Mouse (Mus musculus): Measurements from ENCODE around the gene Atg16l2. TPM values are rescaled to one million over a fixed set of nuclear protein-coding genes. Genes with fewer than 3 reads are reported as not detected.

Atg16l2 gene
- polyA plus RNA-seq, 1 experiment from 2014 or later = 18.8 TPM

DNA sequence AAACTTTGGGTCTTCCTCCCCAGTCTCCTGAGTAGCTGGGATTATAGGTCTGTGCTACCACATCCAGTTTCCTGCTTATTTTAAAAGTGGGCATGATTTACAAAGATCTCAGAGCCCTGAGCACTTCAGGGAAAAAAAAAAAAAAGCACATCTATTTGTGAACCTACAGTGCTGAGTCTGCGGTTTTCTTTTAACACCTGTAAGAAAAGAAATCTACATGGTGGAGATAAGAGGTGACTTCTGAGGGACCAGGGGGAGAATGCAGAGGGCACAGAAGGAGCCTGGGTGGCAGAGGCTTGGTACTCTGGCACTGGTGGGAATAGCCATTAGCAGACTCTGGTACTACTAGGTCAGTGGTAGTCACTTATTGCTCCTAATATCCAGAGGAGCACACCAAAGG lies 17.7 kb upstream of the Atg16l2 start:
- Histone ChIP-seq H3K4me2 (no peak overlapping the region), H3K36me3 (replicated peaks) (no peaks in the 10 kb centered on the region), H3K27ac (no peak overlapping the region), H3K27me3 (peaks cover 50% of the 10 kb centered on the region), H3K9ac (no peak overlapping the region), H3K4me1 (peaks cover 22% of the 10 kb centered on the region), H3K9me3 (no peaks in the 10 kb centered on the region), H3K4me3 (replicated peaks) (no peak overlapping the region)
- no peak for ATAC-seq (ENCODE audit: low FRiP score)
- WGBS = 96% methylated on average over 1 of the region's 1 CpGs

DNA sequence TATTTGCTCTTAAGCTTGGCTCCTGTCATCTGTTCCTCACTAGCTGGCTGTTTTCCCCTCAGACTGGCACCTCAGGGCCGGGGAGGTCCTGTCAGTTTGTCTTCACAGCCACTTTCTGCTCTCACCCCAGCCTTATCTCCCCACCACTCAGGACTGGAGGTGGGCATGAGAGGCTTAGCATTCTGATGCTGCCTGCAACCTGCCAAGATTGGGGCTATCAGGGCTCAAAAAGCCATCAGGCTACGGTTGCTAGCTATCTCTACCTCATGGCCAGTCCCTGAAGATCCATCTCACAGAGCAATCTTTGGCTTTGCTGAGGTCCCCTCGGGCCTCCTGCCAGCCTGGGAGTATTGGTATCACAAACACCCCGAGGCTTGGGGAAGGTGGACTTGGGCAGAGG lies 16.8 kb upstream of the Atg16l2 start:
- no peaks in the 10 kb centered on the region for H3K36me3 ChIP-seq (replicated peaks)
- H3K4me2 ChIP-seq = no peak overlapping the region
- 66% methylated on average over 4 of the region's 4 CpGs for whole genome bisulfite sequencing
- H3K9ac ChIP-seq = no peak overlapping the region
- ATAC-seq (ENCODE audit: low FRiP score) = no peak
- H3K27me3 ChIP-seq = peaks cover 46% of the 10 kb centered on the region
- H3K4me3 ChIP-seq (replicated peaks) = no peak overlapping the region
- no peaks in the 10 kb centered on the region for H3K9me3 ChIP-seq
- no peak overlapping the region for H3K27ac ChIP-seq
- H3K4me1 ChIP-seq = peaks cover 22% of the 10 kb centered on the region

DNA sequence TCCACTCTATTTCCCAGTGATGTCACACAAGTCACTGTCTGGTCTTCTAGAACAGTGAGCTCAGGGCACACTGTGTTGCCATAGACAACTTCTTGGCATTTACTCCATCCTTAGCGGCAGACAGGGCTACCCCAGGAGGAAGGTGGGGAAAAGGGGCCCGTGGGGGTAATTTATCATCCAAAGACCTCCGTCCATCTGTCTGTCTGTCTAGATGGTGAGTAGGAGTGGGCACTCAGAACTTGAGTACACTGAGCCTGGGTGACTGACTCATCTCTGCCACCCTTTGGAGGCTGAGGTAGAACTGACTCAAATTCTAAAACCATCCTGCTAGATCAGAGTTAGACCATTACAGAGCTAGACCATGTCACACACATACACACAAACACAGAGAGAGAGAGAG lies 15.0 kb upstream of the Atg16l2 start, which contains the start of gene Stard10:
TSS of gene Stard10 (plus strand) at position 73 of the 400 bp plus-strand sequence.
- 82% methylated on average over 3 of the region's 3 CpGs for WGBS
- peaks cover 13% of the 10 kb centered on the region for H3K4me1 ChIP-seq
- no peak within 1 kb of the TSS for H3K27ac ChIP-seq
- no peaks in the 10 kb centered on the region for H3K36me3 ChIP-seq (replicated peaks)
- no peak for ATAC-seq (ENCODE audit: low FRiP score)
- peaks cover 31% of the 10 kb centered on the region for H3K27me3 ChIP-seq
- no peak within 1 kb of the TSS for H3K4me2 ChIP-seq
- no peak within 1 kb of the TSS for H3K9ac ChIP-seq
- no peaks in the 10 kb centered on the region for H3K9me3 ChIP-seq
- H3K4me3 ChIP-seq (replicated peaks) = no peak within 1 kb of the TSS

DNA sequence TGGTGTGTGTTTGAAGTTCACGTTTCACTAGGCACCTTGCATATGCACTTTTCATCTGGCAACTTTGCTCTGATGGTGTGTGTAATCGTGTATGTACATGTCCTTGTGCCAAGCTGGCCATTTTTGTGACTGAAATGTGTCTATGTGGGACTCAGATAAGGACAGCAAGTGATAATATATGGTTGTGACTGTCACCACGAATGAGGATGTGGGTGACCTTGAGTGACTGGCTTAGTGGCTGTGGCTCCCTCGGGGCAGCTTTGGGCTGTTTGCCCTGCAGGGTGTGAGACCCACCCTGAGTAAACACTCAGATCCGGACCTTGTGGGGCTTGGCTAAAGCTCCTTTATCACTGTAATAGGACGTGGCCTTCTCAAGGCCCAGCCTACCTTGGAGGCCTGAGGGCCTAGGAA lies 14.5 kb upstream of the Atg16l2 start:
- WGBS = 77% methylated on average over 6 of the region's 6 CpGs

DNA sequence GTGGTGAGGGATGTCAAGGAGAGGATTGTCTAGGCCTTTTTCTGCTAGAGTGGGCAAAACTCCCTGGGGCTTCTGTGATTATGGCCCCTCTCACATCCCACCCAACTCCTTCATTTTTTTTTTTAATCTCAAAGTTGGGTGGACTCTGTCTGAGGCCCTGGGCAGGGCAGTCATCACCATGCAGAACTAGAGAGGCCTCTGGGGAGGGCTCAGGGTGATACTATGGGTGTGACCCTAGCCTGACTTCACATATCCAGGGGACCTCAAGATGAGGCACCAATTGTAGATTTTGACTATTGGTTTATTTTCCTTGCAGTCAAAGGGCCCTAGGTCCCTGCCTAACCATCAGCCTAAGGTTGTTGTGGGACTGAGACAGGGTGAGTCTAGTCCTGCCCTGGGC lies 13.6 kb upstream of the Atg16l2 start:
- H3K4me3 ChIP-seq (replicated peaks) = no peak overlapping the region
- H3K9me3 ChIP-seq = no peaks in the 10 kb centered on the region
- no peaks in the 10 kb centered on the region for H3K36me3 ChIP-seq (replicated peaks)
- H3K4me2 ChIP-seq = no peak overlapping the region
- H3K9ac ChIP-seq = no peak overlapping the region
- H3K27ac ChIP-seq = no peak overlapping the region
- H3K4me1 ChIP-seq = peaks cover 6% of the 10 kb centered on the region; the same call in 1 of the 2 replicates
- H3K27me3 ChIP-seq = peaks cover 23% of the 10 kb centered on the region
- ATAC-seq (ENCODE audit: low FRiP score) = no peak

More for the DNA sequence above, 14.5 kb upstream of the Atg16l2 start:
- no peaks in the 10 kb centered on the region for H3K36me3 ChIP-seq (replicated peaks)
- ATAC-seq (ENCODE audit: low FRiP score) = no peak
- no peak overlapping the region for H3K9ac ChIP-seq
- no peak overlapping the region for H3K4me3 ChIP-seq (replicated peaks)
- H3K9me3 ChIP-seq = no peaks in the 10 kb centered on the region
- peaks cover 10% of the 10 kb centered on the region for H3K4me1 ChIP-seq
- peaks cover 27% of the 10 kb centered on the region for H3K27me3 ChIP-seq
- no peak overlapping the region for H3K27ac ChIP-seq
- H3K4me2 ChIP-seq = no peak overlapping the region

DNA sequence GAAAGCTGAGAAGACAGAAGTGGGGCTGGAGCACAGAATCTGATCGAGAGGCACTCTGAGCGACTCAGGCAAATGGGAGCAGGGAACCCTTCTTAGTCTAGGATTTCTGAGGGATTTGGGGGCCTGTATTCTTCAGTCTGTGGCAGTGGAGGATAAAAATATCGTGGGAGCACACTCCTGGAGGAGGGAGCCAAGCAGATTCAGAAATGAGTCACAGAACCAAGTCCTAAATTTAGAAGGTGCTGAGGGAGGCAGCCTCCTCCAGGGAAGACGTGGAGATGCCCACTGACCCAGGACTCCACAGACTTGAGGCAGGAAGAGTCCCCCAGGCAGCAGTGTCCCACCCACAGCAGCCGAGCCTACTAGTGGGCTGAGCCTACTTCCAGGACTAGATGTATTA lies 12.3 kb upstream of the Atg16l2 start:
- Histone ChIP-seq H3K27ac (no peak overlapping the region), H3K4me1 (no peaks in the 10 kb centered on the region), H3K27me3 (peaks cover 11% of the 10 kb centered on the region; the same call in 1 of the 2 replicates), H3K36me3 (replicated peaks) (no peaks in the 10 kb centered on the region), H3K4me3 (replicated peaks) (no peak overlapping the region), H3K9me3 (no peaks in the 10 kb centered on the region), H3K9ac (no peak overlapping the region), H3K4me2 (no peak overlapping the region)
- ATAC-seq (ENCODE audit: low FRiP score) = no peak
- WGBS = 71% methylated on average over 5 of the region's 5 CpGs

DNA sequence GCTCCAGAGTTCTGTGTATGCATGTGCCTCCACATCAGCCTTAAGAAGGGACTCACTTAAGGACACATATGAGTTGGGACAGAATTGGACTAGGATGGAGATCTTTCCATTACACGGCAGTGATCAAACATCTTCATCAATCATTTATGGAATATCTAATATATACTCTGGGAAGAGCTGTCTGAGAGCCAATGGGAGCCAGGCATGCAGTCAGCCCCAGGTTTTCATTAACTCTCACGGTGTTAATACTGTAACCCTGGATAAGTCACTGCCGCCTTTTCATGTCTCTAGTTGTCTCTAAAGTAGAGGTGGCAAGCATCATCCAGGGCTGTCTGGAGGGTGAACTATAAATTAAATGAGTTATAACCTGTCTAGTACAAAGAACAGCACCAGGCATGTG lies 11.0 kb upstream of the Atg16l2 start:
- Histone ChIP-seq H3K36me3 (replicated peaks) (no peaks in the 10 kb centered on the region), H3K27me3 (no peaks in the 10 kb centered on the region), H3K4me1 (no peaks in the 10 kb centered on the region), H3K4me3 (replicated peaks) (no peak overlapping the region), H3K9me3 (no peaks in the 10 kb centered on the region), H3K4me2 (no peak overlapping the region), H3K27ac (no peak overlapping the region), H3K9ac (no peak overlapping the region)
- no peak for ATAC-seq (ENCODE audit: low FRiP score)
- 84% methylated on average over 3 of the region's 3 CpGs for WGBS

DNA sequence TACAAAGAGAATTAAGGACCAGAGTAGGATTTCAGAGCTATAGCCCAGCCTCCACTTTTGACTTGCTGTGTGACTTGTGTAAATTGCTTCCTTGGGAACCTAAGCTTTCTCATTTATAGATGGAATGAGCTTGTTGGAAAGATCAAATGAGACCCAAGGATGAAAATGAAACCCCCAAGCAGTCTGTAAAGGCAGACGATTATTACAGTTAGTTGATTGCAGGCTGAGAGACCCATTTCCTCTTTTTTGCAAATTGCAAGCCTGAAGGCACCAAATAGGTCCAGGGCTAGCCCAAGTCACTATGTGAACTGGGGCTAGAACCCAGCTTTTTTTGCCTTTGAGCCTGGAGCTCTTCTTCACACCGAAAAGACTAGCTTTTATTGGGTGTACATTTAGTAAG lies 9.0 kb upstream of the Atg16l2 start:
- Histone ChIP-seq H3K27ac (0 out of 2 replicates have a peak overlapping the region, but pooled peaks have one; percentile 37), H3K9ac (0 out of 2 replicates have a peak overlapping the region, but pooled peaks have one; percentile 9)
- 51% methylated on average over 2 of the region's 2 CpGs for WGBS

DNA sequence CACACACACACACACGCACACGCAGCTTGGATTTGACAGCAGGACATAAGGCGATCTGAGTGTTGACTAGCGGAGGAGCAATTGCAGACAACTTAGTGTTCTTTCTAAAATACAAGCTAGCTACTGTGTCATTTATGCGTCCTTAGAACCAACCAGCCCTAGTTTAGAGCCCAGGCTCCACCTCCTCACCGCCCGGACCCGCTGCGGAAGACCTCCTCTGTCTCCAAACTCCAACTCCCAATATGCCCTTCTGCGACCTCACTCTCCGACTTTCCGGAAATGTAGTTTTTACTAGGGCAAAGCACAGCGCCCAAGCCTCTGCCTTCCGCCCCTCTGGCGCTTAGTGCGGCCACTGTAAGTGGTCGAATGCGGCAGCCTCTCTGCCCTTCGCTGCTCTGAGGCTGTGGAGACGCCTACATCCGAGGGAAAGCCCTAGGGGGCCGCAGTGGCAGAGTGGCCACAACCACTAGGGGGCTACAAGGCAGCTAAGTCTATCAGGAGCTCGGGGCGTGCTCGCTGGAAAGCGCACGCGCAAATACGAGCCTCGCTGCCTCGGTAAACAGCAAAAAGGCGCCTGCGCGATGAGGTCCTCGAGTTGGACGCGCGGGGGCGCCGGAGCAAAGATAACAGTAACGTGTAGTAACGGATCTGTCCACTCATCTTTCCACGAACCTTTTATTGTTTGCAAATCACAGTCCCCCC lies 8.4 kb upstream of the Atg16l2 start:
- WGBS = under 1% methylated on average over 43 of the region's 43 CpGs

More for the DNA sequence above, 9.0 kb upstream of the Atg16l2 start:
- no peaks in the 10 kb centered on the region for H3K27me3 ChIP-seq
- peak overlapping the region; percentile 59; the same call in 1 of the 2 replicates for H3K4me3 ChIP-seq (replicated peaks)
- no peak for ATAC-seq (ENCODE audit: low FRiP score)
- H3K4me2 ChIP-seq = peak overlapping the region; percentile 59
- H3K36me3 ChIP-seq (replicated peaks) = no peaks in the 10 kb centered on the region
- no peaks in the 10 kb centered on the region for H3K9me3 ChIP-seq
- H3K4me1 ChIP-seq = no peaks in the 10 kb centered on the region

DNA sequence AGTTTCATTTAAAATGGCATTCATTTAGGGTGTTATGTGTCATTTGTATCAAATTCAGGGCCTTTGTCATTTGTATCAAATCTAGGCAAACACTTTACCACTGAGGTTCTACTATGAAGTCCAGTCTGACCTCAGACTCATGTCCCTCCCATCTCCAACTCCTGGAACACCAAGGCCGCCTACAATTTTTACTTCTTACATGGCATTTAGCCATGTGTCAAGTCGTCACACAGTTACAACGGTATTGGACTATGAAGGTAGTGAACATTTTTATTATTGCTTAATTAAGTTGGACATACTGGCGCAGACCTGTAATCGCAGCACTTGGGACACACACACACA lies 7.9 kb upstream of the Atg16l2 start:
- ATAC-seq (ENCODE audit: low FRiP score) = peak; percentile 49; the same call in 1 of the 2 replicates

More for the DNA sequence above, 8.4 kb upstream of the Atg16l2 start:
- no peaks in the 10 kb centered on the region for H3K9me3 ChIP-seq
- ATAC-seq (ENCODE audit: low FRiP score) = peak; percentile 96
- H3K27ac ChIP-seq = peak overlapping the region; percentile 80
- H3K36me3 ChIP-seq (replicated peaks) = no peaks in the 10 kb centered on the region
- peak overlapping the region; percentile 64 for H3K9ac ChIP-seq
- peak overlapping the region; percentile 59 for H3K4me2 ChIP-seq
- H3K27me3 ChIP-seq = no peaks in the 10 kb centered on the region
- H3K4me1 ChIP-seq = no peaks in the 10 kb centered on the region
- H3K4me3 ChIP-seq (replicated peaks) = peak overlapping the region; percentile 59

DNA sequence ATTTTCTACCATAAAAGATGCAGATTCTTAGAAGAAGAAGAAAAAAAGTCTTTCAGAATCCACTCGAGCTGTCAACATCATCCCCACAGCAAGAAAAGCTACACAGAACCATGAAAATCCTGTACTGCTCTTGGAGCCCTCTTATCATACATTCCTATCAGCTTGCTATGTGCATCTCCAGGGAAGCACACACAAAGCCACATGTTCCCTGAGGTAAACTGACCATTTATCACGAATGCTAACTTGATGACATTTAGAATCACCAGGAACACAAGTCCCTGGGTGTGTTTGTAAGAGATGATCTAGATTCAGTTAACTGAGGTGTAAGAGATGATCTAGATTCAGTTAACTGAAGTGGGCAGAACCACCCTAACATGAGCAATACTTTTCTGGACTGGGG lies 4.8 kb upstream of the Atg16l2 start:
- H3K27ac ChIP-seq = no peak overlapping the region
- H3K27me3 ChIP-seq = no peaks in the 10 kb centered on the region
- H3K4me2 ChIP-seq = no peak overlapping the region
- no peak overlapping the region for H3K9ac ChIP-seq
- no peak for ATAC-seq (ENCODE audit: low FRiP score)
- 57% methylated on average over 2 of the region's 2 CpGs for WGBS
- H3K9me3 ChIP-seq = no peaks in the 10 kb centered on the region
- H3K4me3 ChIP-seq (replicated peaks) = no peak overlapping the region
- H3K4me1 ChIP-seq = peaks cover 6% of the 10 kb centered on the region
- H3K36me3 ChIP-seq (replicated peaks) = no peaks in the 10 kb centered on the region

More for the DNA sequence above, 7.9 kb upstream of the Atg16l2 start:
- Histone ChIP-seq H3K4me2 (peak overlapping the region; percentile 59), H3K27me3 (no peaks in the 10 kb centered on the region), H3K9me3 (no peaks in the 10 kb centered on the region), H3K4me1 (no peaks in the 10 kb centered on the region), H3K4me3 (replicated peaks) (peak overlapping the region; percentile 59), H3K36me3 (replicated peaks) (no peaks in the 10 kb centered on the region), H3K9ac (peak overlapping the region; percentile 64; the same call in 1 of the 2 replicates), H3K27ac (no peak overlapping the region)
- WGBS = 48% methylated on average over 5 of the region's 5 CpGs

DNA sequence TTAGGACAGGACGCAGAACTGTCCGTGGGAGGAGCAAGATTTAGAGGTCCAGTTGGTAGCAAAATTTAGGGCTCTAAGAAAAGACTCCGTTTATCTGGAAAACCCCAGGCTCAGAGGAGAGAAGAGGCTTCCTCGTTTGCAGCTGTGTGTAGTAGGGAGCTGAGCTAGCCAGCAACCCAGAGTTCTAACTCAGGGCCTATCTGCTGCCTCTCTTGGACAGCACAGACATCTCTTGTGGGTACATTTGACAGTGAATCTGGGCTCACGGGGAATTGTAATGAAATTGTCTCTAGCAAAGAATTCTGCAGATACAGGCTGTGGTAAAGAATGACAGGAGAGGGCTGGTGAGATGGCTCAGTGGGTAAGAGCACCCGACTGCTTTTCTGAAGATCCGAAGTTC lies 640 bp upstream of the Atg16l2 start:
- Histone ChIP-seq H3K4me3 (replicated peaks) (peak overlapping the region; percentile 72), H3K27ac (peak overlapping the region; percentile 61; the same call in 1 of the 2 replicates), H3K27me3 (peaks cover 31% of the 10 kb centered on the region), H3K36me3 (replicated peaks) (no peaks in the 10 kb centered on the region), H3K4me1 (peaks cover 11% of the 10 kb centered on the region), H3K4me2 (peak overlapping the region; percentile 88), H3K9ac (peak overlapping the region; percentile 72; the same call in 1 of the 2 replicates), H3K9me3 (no peaks in the 10 kb centered on the region)
- ATAC-seq (ENCODE audit: low FRiP score) = no peak
- 31% methylated on average over 7 of the region's 7 CpGs for WGBS

DNA sequence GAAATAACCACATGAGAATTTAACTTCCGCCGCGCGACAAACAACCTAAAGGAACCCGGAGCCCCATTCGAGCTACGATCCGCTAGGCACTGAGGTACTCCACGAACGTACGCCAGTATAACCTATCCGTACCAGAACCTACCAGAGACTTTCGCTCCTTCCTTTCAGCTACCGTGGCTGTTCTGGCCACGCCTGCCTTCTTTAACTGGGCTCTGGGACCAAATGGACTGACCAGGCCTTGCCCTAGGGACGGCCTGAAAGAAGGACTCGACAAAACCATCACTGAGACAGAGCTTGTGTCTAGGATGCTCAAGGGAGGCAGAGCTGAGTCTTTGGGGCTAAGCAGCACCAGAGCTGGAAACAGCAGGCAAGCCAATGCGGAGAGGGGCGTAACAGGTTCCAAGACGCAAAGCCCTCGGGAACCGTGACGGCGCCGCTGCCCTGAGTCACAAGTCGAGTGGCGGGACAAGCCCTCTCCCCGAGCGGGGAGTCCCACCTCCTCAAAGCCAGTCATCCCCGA lies 630 bp downstream of the Atg16l2 start:
- H3K4me2 ChIP-seq = peak overlapping the region; percentile 88
- peak overlapping the region; percentile 72 for H3K4me3 ChIP-seq (replicated peaks)
- H3K9ac ChIP-seq = peak overlapping the region; percentile 72
- H3K27me3 ChIP-seq = peaks cover 38% of the 10 kb centered on the region
- H3K36me3 ChIP-seq (replicated peaks) = no peaks in the 10 kb centered on the region
- WGBS = under 1% methylated on average over 30 of the region's 30 CpGs
- no peaks in the 10 kb centered on the region for H3K9me3 ChIP-seq
- H3K27ac ChIP-seq = peak overlapping the region; percentile 61; the same call in 1 of the 2 replicates
- ATAC-seq (ENCODE audit: low FRiP score) = no peak
- H3K4me1 ChIP-seq = peaks cover 18% of the 10 kb centered on the region

Data from forebrain, embryonic 12.5 days (tissue).